Mouse (Mus musculus): ENCODE measurements around the gene Dglucy.

GRCm38 (mm10) chr12:100877936-100878335 lies 99.1 kb downstream of the Dglucy start:
- no peak for TF ChIP-seq MAFK (IDR thresholded peaks at IDR 0.05; ENCODE audit: insufficient read depth, low read depth, low read length)
- no peak for TF ChIP-seq HCFC1 (IDR thresholded peaks at IDR 0.05; ENCODE audit: borderline replicate concordance, insufficient read depth, low read length)
- TF ChIP-seq ZNF384 (IDR thresholded peaks at IDR 0.05; ENCODE audit: low read depth, low read length), result no peak
